Mouse (Mus musculus): ENCODE measurements around the gene Hgfac.

DNA sequence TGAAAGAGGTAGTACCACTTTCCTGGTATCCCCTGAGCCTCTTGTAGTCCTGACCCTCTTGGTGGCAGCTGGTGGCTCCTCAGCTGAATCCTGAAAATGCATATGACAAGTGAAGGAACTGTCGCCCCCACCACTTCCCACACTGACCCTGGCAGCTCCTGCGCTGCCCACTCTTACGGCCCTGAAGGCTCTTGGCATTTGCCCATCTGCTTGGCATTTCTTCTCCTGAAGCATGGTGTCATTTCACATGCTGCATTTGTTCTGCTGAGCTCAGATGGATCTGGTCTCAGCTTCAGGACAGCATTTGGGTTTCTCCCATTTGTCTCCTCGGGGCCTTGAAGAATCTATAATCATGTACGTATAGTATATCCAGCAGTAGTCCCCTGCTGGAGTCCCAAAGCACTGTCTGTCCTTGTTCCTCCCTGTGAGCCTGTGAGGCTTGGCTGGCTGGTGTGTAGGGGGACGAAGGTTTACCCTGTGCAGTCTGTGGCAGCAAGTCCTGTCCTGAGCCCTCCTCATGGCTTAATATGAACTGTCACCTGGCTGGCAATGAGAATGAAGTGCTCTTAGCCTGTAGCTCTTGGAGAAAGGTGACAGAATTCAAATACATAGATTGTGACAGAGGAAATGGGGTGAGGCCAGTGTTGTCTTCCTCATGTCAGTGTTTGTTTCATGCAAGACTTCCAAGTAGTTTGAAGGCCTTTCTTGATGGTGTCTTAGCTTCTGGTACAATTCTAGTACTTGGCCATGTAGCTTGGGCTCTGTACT is 30.0 kb upstream of the Hgfac start:
- TF ChIP-seq CTCF (IDR thresholded peaks at IDR 0.05; ENCODE audit: low read depth, low read length) (no peak), POLR2A (IDR thresholded peaks at IDR 0.05; ENCODE audit: insufficient read depth, low read length) (no peak), EP300 (IDR thresholded peaks at IDR 0.05; ENCODE audit: insufficient read depth, low read depth, low read length) (no peak)

All from ES-Bruce4 (cell line).